Mouse (Mus musculus): ENCODE data around the gene Procr. TPM values are rescaled to one million over a fixed set of nuclear protein-coding genes. Genes with fewer than 3 reads are reported as not detected.

Procr gene
- total and polyA plus RNA-seq, 2 experiments from 2014 or later, result 4.0 to 9.3 TPM

DNA sequence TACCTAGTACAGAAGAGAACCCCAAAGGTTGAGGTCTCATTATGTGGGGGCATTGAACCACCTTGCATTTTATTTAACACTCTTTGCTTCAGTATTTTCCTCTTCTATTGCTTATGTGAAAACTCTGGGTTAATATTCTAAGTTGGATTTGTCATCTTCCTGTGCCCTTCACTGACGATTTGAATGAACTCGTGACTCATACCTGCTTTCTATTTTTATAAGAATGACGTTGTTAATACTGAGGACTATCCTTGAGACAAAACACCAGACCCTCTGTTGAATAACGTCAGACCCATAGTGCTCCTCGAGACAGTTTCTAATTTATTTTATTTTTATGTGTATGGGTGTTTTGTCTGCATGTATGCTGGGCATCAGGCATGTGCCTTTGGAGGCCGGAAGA lies 14.0 kb upstream of the Procr start:
- H3K27ac ChIP-seq (ENCODE audit: low read depth), result no peak overlapping the region
- no peaks in the 10 kb centered on the region; the same call in 1 of the 2 replicates for H3K4me1 ChIP-seq (ENCODE audit: control insufficient read depth, insufficient read depth)
- H3K36me3 ChIP-seq (replicated peaks; ENCODE audit: control insufficient read depth, insufficient read depth, low read length), result no peaks in the 10 kb centered on the region
- H3K9ac ChIP-seq (replicated peaks; ENCODE audit: low read depth, low read length), result no peak overlapping the region
- H3K27me3 ChIP-seq (ENCODE audit: control insufficient read depth, insufficient read depth, low read length), result no peaks in the 10 kb centered on the region
- TF ChIP-seq EP300 (IDR thresholded peaks at IDR 0.05; ENCODE audit: low read depth), result no peak
- TF ChIP-seq CTCF (IDR thresholded peaks at IDR 0.05; ENCODE audit: low read depth), result no peak
- no peak for DNase-seq (ENCODE audit: low spot score)
- 35% methylated on average over 6 of the region's 6 CpGs for WGBS
- ATAC-seq (ENCODE audit: insufficient read depth, low read depth), result no peak
- H3K4me2 ChIP-seq (ENCODE audit: low read depth, low read length), result no peak overlapping the region
- no peak overlapping the region for H3K4me3 ChIP-seq (ENCODE audit: low read depth, low read length)
- no peaks in the 10 kb centered on the region for H3K9me3 ChIP-seq (replicated peaks; ENCODE audit: control insufficient read depth, low read length)

DNA sequence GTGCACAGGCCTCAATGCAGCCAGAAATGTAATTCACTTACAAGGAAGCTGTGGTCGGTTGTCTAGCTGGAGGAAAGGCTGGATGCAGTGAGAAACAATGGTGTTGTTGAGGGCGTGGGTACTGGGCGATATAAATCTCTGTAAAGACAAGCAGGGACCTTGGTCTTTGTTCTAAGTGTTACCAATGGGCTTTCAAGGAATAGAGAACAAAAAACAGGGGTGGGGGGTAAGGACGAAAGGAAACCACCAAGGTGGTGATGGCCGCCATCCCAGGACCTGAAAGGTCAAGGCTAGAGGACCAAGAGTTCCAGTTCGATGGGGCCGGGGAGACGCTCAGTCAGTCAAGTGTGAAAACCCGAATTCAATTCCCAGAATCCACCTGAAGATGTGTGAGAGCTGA lies 13.1 kb upstream of the Procr start:
- no peak overlapping the region for H3K27ac ChIP-seq (ENCODE audit: low read depth)
- 63% methylated on average over 9 of the region's 9 CpGs for WGBS

DNA sequence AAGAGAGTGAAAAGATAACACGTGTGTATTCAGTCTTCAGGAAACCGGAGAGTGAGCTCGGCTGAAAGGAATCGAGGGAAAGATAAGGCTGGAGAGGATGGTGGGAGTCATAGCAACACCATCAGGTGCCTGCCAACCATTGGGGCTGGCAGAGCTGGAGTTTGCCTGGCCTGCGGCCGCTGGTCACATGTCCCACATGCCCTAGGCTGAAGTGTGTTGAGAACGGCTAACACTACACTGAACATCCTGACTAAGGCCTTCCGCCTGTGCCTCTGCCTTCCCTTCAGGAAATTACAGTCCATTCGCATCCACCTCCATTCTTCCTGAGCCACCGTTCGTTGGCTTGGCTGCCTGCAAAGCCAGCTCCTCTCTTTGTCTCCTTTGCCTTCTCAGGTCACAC lies 8.7 kb upstream of the Procr start:
- ATAC-seq (ENCODE audit: insufficient read depth, low read depth), result peak; percentile 81

More for the DNA sequence above, 13.1 kb upstream of the Procr start:
- Histone ChIP-seq H3K9ac (replicated peaks; ENCODE audit: low read depth, low read length) (no peak overlapping the region), H3K4me1 (ENCODE audit: control insufficient read depth, insufficient read depth) (peaks cover 8% of the 10 kb centered on the region), H3K36me3 (replicated peaks; ENCODE audit: control insufficient read depth, insufficient read depth, low read length) (no peaks in the 10 kb centered on the region), H3K9me3 (replicated peaks; ENCODE audit: control insufficient read depth, low read length) (no peaks in the 10 kb centered on the region), H3K4me3 (ENCODE audit: low read depth, low read length) (no peak overlapping the region), H3K27me3 (ENCODE audit: control insufficient read depth, insufficient read depth, low read length) (no peaks in the 10 kb centered on the region), H3K4me2 (ENCODE audit: low read depth, low read length) (no peak overlapping the region)
- TF ChIP-seq CTCF (IDR thresholded peaks at IDR 0.05; ENCODE audit: low read depth), result no peak
- no peak for TF ChIP-seq EP300 (IDR thresholded peaks at IDR 0.05; ENCODE audit: low read depth)
- ATAC-seq (ENCODE audit: insufficient read depth, low read depth) (no peak), DNase-seq (ENCODE audit: low spot score) (no peak)

DNA sequence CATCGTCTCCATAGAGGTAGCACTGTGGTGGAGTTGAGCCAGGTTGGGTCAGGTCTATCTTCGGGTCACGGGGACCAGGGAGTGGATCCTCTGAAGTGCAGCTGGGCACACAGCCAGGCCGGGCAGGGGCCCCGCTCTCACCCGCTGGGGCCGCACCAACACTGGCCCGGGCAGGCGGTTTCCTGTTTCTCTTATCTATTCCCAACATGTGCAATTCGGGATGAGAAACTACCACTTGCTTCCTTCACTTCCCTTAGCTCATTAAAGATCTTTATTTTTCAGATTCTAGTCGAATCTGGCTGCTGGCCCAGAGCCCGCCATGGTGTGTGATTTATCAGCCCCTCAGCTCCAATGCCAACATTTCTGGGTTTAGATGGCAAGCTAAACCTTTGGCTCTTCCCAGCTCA lies 8.0 kb upstream of the Procr start:
- DNase-seq (ENCODE audit: low spot score), result peak; percentile 22
- no peaks in the 10 kb centered on the region for H3K9me3 ChIP-seq (replicated peaks; ENCODE audit: control insufficient read depth, low read length)
- no peaks in the 10 kb centered on the region for H3K27me3 ChIP-seq (ENCODE audit: control insufficient read depth, insufficient read depth, low read length)
- H3K9ac ChIP-seq (replicated peaks; ENCODE audit: low read depth, low read length), result no peak overlapping the region
- whole genome bisulfite sequencing, result 8% methylated on average over 12 of the region's 12 CpGs
- no peak overlapping the region for H3K4me2 ChIP-seq (ENCODE audit: low read depth, low read length)
- 0 out of 2 replicates have a peak overlapping the region, but pooled peaks have one; percentile 5 for H3K27ac ChIP-seq (ENCODE audit: low read depth)
- peak; percentile 84 for ATAC-seq (ENCODE audit: insufficient read depth, low read depth)
- peaks cover 16% of the 10 kb centered on the region for H3K4me1 ChIP-seq (ENCODE audit: control insufficient read depth, insufficient read depth)
- TF ChIP-seq CTCF (IDR thresholded peaks at IDR 0.05; ENCODE audit: low read depth) (no peak), EP300 (IDR thresholded peaks at IDR 0.05; ENCODE audit: low read depth) (0 out of 2 replicates have a peak, but pooled peaks have one; percentile 62)
- H3K36me3 ChIP-seq (replicated peaks; ENCODE audit: control insufficient read depth, insufficient read depth, low read length), result no peaks in the 10 kb centered on the region
- H3K4me3 ChIP-seq (ENCODE audit: low read depth, low read length), result no peak overlapping the region

More for the DNA sequence above, 8.7 kb upstream of the Procr start:
- no peaks in the 10 kb centered on the region for H3K9me3 ChIP-seq (replicated peaks; ENCODE audit: control insufficient read depth, low read length)
- no peaks in the 10 kb centered on the region for H3K27me3 ChIP-seq (ENCODE audit: control insufficient read depth, insufficient read depth, low read length)
- no peak overlapping the region for H3K9ac ChIP-seq (replicated peaks; ENCODE audit: low read depth, low read length)
- DNase-seq (ENCODE audit: low spot score), result no peak
- no peak overlapping the region for H3K4me2 ChIP-seq (ENCODE audit: low read depth, low read length)
- WGBS, result 24% methylated on average over 11 of the region's 11 CpGs
- H3K4me1 ChIP-seq (ENCODE audit: control insufficient read depth, insufficient read depth), result peaks cover 16% of the 10 kb centered on the region
- H3K36me3 ChIP-seq (replicated peaks; ENCODE audit: control insufficient read depth, insufficient read depth, low read length), result no peaks in the 10 kb centered on the region
- H3K4me3 ChIP-seq (ENCODE audit: low read depth, low read length), result no peak overlapping the region
- 0 out of 2 replicates have a peak overlapping the region, but pooled peaks have one; percentile 12 for H3K27ac ChIP-seq (ENCODE audit: low read depth)
- TF ChIP-seq CTCF (IDR thresholded peaks at IDR 0.05; ENCODE audit: low read depth) (no peak), EP300 (IDR thresholded peaks at IDR 0.05; ENCODE audit: low read depth) (no peak)

DNA sequence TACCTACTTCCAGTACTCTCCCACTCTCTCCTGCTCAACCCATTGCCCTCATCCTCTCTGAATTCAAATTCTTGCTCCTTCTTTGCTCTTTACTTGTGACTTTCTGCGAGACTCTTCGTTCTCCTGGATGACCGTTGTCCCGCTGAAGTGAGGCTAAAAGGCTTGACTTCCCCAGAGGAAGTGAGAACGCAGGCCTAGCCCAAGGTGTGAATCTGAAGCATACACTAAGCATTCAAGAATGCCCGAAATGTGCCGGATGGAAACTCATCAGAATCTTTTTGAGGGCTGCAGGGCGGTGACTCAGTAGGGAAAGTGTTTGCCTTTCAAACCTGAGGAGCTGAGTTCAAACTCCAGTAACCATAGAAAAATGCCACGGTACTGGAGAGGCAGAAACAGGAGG lies 7.6 kb upstream of the Procr start:
- 0 out of 2 replicates have a peak overlapping the region, but pooled peaks have one; percentile 5 for H3K27ac ChIP-seq (ENCODE audit: low read depth)
- H3K9ac ChIP-seq (replicated peaks; ENCODE audit: low read depth, low read length), result no peak overlapping the region
- WGBS, result 72% methylated on average over 9 of the region's 9 CpGs
- DNase-seq (ENCODE audit: low spot score), result no peak
- H3K9me3 ChIP-seq (replicated peaks; ENCODE audit: control insufficient read depth, low read length), result no peaks in the 10 kb centered on the region
- no peaks in the 10 kb centered on the region for H3K36me3 ChIP-seq (replicated peaks; ENCODE audit: control insufficient read depth, insufficient read depth, low read length)
- no peak for ATAC-seq (ENCODE audit: insufficient read depth, low read depth)
- no peak overlapping the region for H3K4me3 ChIP-seq (ENCODE audit: low read depth, low read length)
- H3K27me3 ChIP-seq (ENCODE audit: control insufficient read depth, insufficient read depth, low read length), result no peaks in the 10 kb centered on the region
- no peak overlapping the region for H3K4me2 ChIP-seq (ENCODE audit: low read depth, low read length)
- TF ChIP-seq EP300 (IDR thresholded peaks at IDR 0.05; ENCODE audit: low read depth) (no peak), CTCF (IDR thresholded peaks at IDR 0.05; ENCODE audit: low read depth) (no peak)
- H3K4me1 ChIP-seq (ENCODE audit: control insufficient read depth, insufficient read depth), result peaks cover 16% of the 10 kb centered on the region

DNA sequence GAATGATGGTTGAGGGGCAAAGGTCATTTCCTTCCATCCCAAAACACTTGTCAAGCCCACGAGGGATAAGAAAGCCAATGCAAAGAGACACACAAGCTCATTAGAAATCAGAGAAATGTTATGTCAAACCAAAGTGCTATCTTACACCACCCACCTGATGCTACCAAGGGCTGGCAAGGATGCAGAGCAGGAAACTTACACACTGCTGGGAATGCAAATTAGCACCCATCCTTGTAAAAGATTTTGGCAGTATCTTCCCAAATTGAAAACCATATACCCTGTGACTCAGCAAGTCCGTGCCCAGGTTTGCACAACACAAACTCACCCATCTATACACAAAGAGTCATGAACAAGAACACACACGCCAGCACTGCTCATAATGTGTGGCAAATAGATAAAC lies 5.4 kb upstream of the Procr start:
- no peak overlapping the region for H3K27ac ChIP-seq (ENCODE audit: low read depth)
- ATAC-seq (ENCODE audit: insufficient read depth, low read depth) (no peak), DNase-seq (ENCODE audit: low spot score) (no peak)
- no peaks in the 10 kb centered on the region for H3K36me3 ChIP-seq (replicated peaks; ENCODE audit: control insufficient read depth, insufficient read depth, low read length)
- no peak overlapping the region for H3K9ac ChIP-seq (replicated peaks; ENCODE audit: low read depth, low read length)
- H3K4me1 ChIP-seq (ENCODE audit: control insufficient read depth, insufficient read depth), result peaks cover 16% of the 10 kb centered on the region
- no peaks in the 10 kb centered on the region for H3K9me3 ChIP-seq (replicated peaks; ENCODE audit: control insufficient read depth, low read length)
- H3K27me3 ChIP-seq (ENCODE audit: control insufficient read depth, insufficient read depth, low read length), result no peaks in the 10 kb centered on the region
- no peak overlapping the region for H3K4me2 ChIP-seq (ENCODE audit: low read depth, low read length)
- no peak for TF ChIP-seq CTCF (IDR thresholded peaks at IDR 0.05; ENCODE audit: low read depth)
- no peak for TF ChIP-seq EP300 (IDR thresholded peaks at IDR 0.05; ENCODE audit: low read depth)
- H3K4me3 ChIP-seq (ENCODE audit: low read depth, low read length), result no peak overlapping the region
- whole genome bisulfite sequencing, result 59% methylated on average over 3 of the region's 3 CpGs

All from heart, postnatal 0 days (tissue).